Mouse (Mus musculus) thymus, adult 2 months (tissue): ENCODE data around the gene Cep68.

ENCODE experiments used
- CTCF ChIP-seq: fragments of 200-500 bp; IDR thresholded peaks from 2 replicates; pipeline ENCODE4 v1.5.1; 2012; ENCODE audit warnings: mild to moderate bottlenecking, control low read depth, low read length, moderate library complexity, borderline replicate concordance; ENCODE audit not compliant: control insufficient read depth, poor library complexity, insufficient read depth; ENCODE audit errors: extremely low read depth
- POLR2A ChIP-seq: fragments of 200-500 bp; IDR thresholded peaks from 2 replicates; pipeline ENCODE4 v1.6.1; 2012; ENCODE audit warnings: mild to moderate bottlenecking, low read length, control low read depth, moderate library complexity; ENCODE audit not compliant: control insufficient read depth, poor library complexity, insufficient read depth; ENCODE audit errors: extremely low read depth

DNA sequence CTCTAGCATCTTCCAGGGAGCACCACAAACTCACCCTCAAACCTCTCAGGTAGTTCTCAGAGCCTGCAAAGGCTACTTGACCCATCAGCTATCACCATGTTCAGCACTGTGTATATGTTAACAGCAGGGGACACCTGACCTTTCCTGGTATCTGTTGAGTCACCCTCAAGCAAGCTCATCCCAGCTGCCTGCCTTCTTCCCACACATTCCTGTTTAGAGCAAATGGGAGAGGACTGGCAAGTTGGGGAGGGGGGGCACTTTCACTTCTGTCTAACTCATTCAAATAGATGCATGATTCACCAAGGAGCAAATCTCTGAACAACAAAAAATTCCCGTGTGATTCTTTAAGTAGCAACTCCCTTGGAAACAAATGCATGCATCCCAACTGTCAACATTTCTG lies 2.6 kb downstream of the Cep68 start:
- TF ChIP-seq CTCF (no peak), POLR2A (no peak)
